Mouse (Mus musculus) heart, postnatal 14 days (tissue): ENCODE measurements at regions not wholly inside any gene's neighbourhood (a gene's known extent, or its start where the extent isn't known, plus 50 kb on each side); places are given as distances from the start of the nearest gene placed in this dataset.
A peak's percentile ranks its signal among the peaks of the same experiment; 100 is the strongest.

Source experiments
- DNase-seq, 2 experiments: peaks; one replicate each; pipeline ENCODE4 v3.0.0; 2021 to 2022
- intact Hi-C: fragments of 180-260 bp; cut with DNase I; formaldehyde crosslinking; loops from one replicate; pipeline ENCODE4 v1.15.1; 2025
- microRNA-seq, 2 experiments: library from miRNA; unstranded; fragments of <30 nt; microRNA quantifications; one replicate each; pipeline ENCODE4 v1.2.0; 2021 to 2022

- intact Hi-C loops: no loop called here
- no peak for DNase-seq
Measured at GRCm38 (mm10) chr14:105380101-105380500, 121.7 kb downstream of the Ndfip2 start.

GRCm38 (mm10) chr14:105377770-105378169, 119.4 kb downstream of the Ndfip2 start:
- DNase-seq: peak; percentile 29 to 38
- intact Hi-C loops: no loop called here

GRCm38 (mm10) chr14:105377035-105377621, 118.8 kb downstream of the Ndfip2 start:
- DNase-seq: no peak
- intact Hi-C loops: no loop called here

- intact Hi-C loops: no loop called here
Measured at GRCm38 (mm10) chr14:105369637-105370435, 111.5 kb downstream of the Ndfip2 start.

GRCm38 (mm10) chr14:105360530-105360929, 102.2 kb downstream of the Ndfip2 start:
- intact Hi-C loops: loop anchor here (5.0 kb wide), 1 partner anchor 42 kb away; no protein-coding TSS in a partner anchor
- DNase-seq: peak; percentile 88

More at GRCm38 (mm10) chr14:105369637-105370435, 111.5 kb downstream of the Ndfip2 start:
- DNase-seq: no peak

- DNase-seq: no peak
- intact Hi-C loops: loop anchor here (5.0 kb wide), 1 partner anchor 42 kb away; no protein-coding TSS in a partner anchor
Measured at GRCm38 (mm10) chr14:105359829-105360228, 101.5 kb downstream of the Ndfip2 start.

Small RNA genes lying in the stretch of these regions (microRNA-seq; reads per million reads assigned to microRNA genes)
- 0 reads per million in 2 experiments for gene Gm22406
- 0 reads per million in 2 experiments for gene Mir6390
